Mouse (Mus musculus) heart, embryonic 14.5 days (tissue): Measurements from ENCODE around the gene Rhou. TPM values are rescaled to one million over a fixed set of nuclear protein-coding genes. Genes with fewer than 3 reads are reported as not detected.

Experiments used
- ATAC-seq: fragments of 200-750 bp; cut with Nextera tagmentation; 2 replicates; pipeline ENCODE4 v1.8.0; 2017; ENCODE audit warnings: low read depth, moderate TSS enrichment; ENCODE audit not compliant: insufficient number of reproducible peaks, insufficient read depth, low FRiP score
- H3K27ac ChIP-seq, 2 experiments: fragments of 200-500 bp in 1 of 2; fragments of 300-500 bp in 1 of 2; sonication (generic) in 1 of 2; replicated peaks in 1 of 2; 2 replicates each; pipeline ENCODE4 v1.5.1; 2012 to 2014; ENCODE audit warnings: low read depth in 2 of 2, low read length in 2 of 2, control low read depth in 1 of 2, mild to moderate bottlenecking in 1 of 2, mixed read lengths in 1 of 2; ENCODE audit not compliant: control insufficient read depth in 1 of 2, insufficient read depth in 1 of 2
- H3K27me3 ChIP-seq: fragments of 300-500 bp; sonication (generic); 2 replicates; pipeline ENCODE4 v1.6.1; 2014; ENCODE audit warnings: mild to moderate bottlenecking, low read length, control low read depth; ENCODE audit not compliant: control insufficient read depth, insufficient read depth
- H3K36me3 ChIP-seq: fragments of 300-500 bp; sonication (generic); 2 replicates; pipeline ENCODE4 v1.6.1; 2014; ENCODE audit warnings: mild to moderate bottlenecking, control low read depth, low read length, mixed read lengths; ENCODE audit not compliant: control insufficient read depth, insufficient read depth
- H3K4me1 ChIP-seq, 2 experiments: fragments of 200-500 bp in 1 of 2; fragments of 300-500 bp in 1 of 2; sonication (generic) in 1 of 2; 2 replicates each; pipeline ENCODE4 v1.6.1; 2012 to 2014; ENCODE audit warnings: low read length in 2 of 2, control low read depth in 1 of 2, mixed read lengths in 1 of 2; ENCODE audit not compliant: control insufficient read depth in 2 of 2, insufficient read depth in 2 of 2
- H3K4me2 ChIP-seq: fragments of 300-500 bp; sonication (generic); 2 replicates; pipeline ENCODE4 v1.6.1; 2014; ENCODE audit warnings: mild to moderate bottlenecking, low read length
- H3K4me3 ChIP-seq, 2 experiments: fragments of 200-500 bp in 1 of 2; fragments of 300-500 bp in 1 of 2; sonication (generic) in 1 of 2; 2 replicates each; pipeline ENCODE4 v1.5.1; 2012 to 2014; ENCODE audit warnings: low read length in 2 of 2, mild to moderate bottlenecking in 2 of 2, control low read depth in 1 of 2, low read depth in 1 of 2, moderate library complexity in 1 of 2; ENCODE audit not compliant: control insufficient read depth in 1 of 2, insufficient read depth in 1 of 2
- H3K9ac ChIP-seq: fragments of 300-500 bp; sonication (generic); 2 replicates; pipeline ENCODE4 v1.6.1; 2014; ENCODE audit warnings: mild to moderate bottlenecking, low read length
- H3K9me3 ChIP-seq: fragments of 300-500 bp; sonication (generic); 2 replicates; pipeline ENCODE4 v1.6.1; 2016; ENCODE audit warnings: low read length, control low read depth; ENCODE audit not compliant: control insufficient read depth
- WGBS: fragments of 180-500 bp; shearing (Covaris S2); extraction: QIAGEN DNeasy Blood & Tissue Kit; methylation state at CpG from one replicate; pipeline ENCODE4 v1.1.7; 2014; 5-methylcytosine and 5-hydroxymethylcytosine counted together
- polyA plus RNA-seq: library from polyadenylated mRNA; unstranded; fragments of >200 nt; fragmentation: Nextera tagmentation; extraction: Ambion mirVana; gene quantifications from 2 replicates; pipeline ENCODE4 v1.2.1, GENCODE M21; 2014

The Rhou gene
- polyA plus RNA-seq, 1 experiment from 2014 or later: 10.0 TPM

GRCm38 (mm10) chr8:123634395-123635131 is 19.2 kb upstream of the Rhou start:
- Histone ChIP-seq H3K27ac (peak overlapping the region in 1 of 2 experiments; percentile 55; a peak in 1 of 4 replicates), H3K27me3 (peaks cover 3% of the 10 kb centered on the region; the same call in 1 of the 2 replicates), H3K9ac (no peak overlapping the region), H3K4me1 (peaks cover 0 to 13% of the 10 kb centered on the region in 2 experiments; a peak in 3 of 4 replicates), H3K9me3 (no peaks in the 10 kb centered on the region), H3K36me3 (no peaks in the 10 kb centered on the region), H3K4me2 (no peak overlapping the region), H3K4me3 (no peak overlapping the region)
- WGBS: 28% methylated on average over 3 of the region's 3 CpGs
- ATAC-seq: no peak

- no peak for ATAC-seq
- H3K9ac ChIP-seq: no peak overlapping the region
- H3K4me3 ChIP-seq: no peak overlapping the region
- H3K9me3 ChIP-seq: no peaks in the 10 kb centered on the region
- peaks cover 0 to 13% of the 10 kb centered on the region in 2 experiments; a peak in 2 of 4 replicates for H3K4me1 ChIP-seq
- no peak overlapping the region for H3K27ac ChIP-seq
- no peak overlapping the region for H3K4me2 ChIP-seq
- H3K36me3 ChIP-seq: no peaks in the 10 kb centered on the region
- 70% methylated on average over 11 of the region's 11 CpGs for WGBS
- no peaks in the 10 kb centered on the region for H3K27me3 ChIP-seq
These were observed 18.1 kb upstream of the Rhou start for GRCm38 (mm10) chr8:123635671-123636070.

DNA sequence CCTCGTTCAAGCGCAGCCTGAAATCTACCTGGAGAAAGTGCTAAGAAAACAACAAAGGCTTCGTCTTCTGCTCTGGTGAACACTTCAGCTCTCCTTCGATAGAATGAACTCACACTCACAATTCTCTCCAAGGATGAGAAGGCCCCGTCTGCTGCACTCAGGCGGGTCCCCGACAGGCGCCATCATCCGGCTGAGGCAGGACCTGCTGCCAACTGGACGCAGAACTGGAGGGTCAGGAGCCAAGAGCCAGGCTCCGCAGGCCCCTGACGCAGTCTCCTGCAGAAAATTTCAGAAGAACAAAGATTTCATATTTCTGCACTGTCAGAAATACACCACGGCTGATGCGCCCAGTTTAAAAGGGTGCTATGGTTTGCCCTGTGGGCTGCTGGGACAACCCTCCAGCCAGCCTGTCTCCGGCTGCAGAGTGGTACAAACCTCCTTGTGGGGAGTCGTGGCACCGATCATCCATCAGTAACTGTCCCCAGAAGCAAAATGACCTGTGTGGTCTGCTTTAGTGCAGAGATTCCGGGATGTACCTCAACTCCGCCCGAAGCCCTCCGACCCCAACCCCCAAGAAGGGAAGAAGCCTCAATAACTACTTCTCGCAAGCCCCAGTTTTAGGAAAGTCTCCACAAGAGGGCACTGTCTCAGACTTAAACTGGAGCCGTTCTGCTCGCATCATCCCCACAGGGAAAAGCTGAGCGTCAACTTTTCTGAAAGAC is 10.2 kb upstream of the Rhou start:
- peak overlapping the region; percentile 22 to 33 for H3K4me3 ChIP-seq
- peak overlapping the region; percentile 61 for H3K4me2 ChIP-seq
- 0 out of 2 replicates have a peak overlapping the region, but pooled peaks have one; percentile 34 for H3K9ac ChIP-seq
- no peaks in the 10 kb centered on the region; the same call in 1 of the 2 replicates for H3K27me3 ChIP-seq
- no peaks in the 10 kb centered on the region for H3K36me3 ChIP-seq
- peaks cover 0 to 2% of the 10 kb centered on the region in 2 experiments; a peak in 1 of 4 replicates for H3K4me1 ChIP-seq
- 20% methylated on average over 25 of the region's 25 CpGs for WGBS
- no peaks in the 10 kb centered on the region for H3K9me3 ChIP-seq
- ATAC-seq: no peak
- H3K27ac ChIP-seq: no peak overlapping the region

GRCm38 (mm10) chr8:123645229-123645628 is 8.5 kb upstream of the Rhou start:
- no peak overlapping the region for H3K4me2 ChIP-seq
- peaks cover 0 to 2% of the 10 kb centered on the region in 2 experiments; a peak in 1 of 4 replicates for H3K4me1 ChIP-seq
- H3K4me3 ChIP-seq: no peak overlapping the region
- no peaks in the 10 kb centered on the region; the same call in 1 of the 2 replicates for H3K27me3 ChIP-seq
- no peaks in the 10 kb centered on the region for H3K36me3 ChIP-seq
- no peak overlapping the region for H3K27ac ChIP-seq
- no peak overlapping the region for H3K9ac ChIP-seq
- WGBS: 70% methylated on average over 9 of the region's 9 CpGs
- ATAC-seq: no peak
- no peaks in the 10 kb centered on the region for H3K9me3 ChIP-seq

DNA sequence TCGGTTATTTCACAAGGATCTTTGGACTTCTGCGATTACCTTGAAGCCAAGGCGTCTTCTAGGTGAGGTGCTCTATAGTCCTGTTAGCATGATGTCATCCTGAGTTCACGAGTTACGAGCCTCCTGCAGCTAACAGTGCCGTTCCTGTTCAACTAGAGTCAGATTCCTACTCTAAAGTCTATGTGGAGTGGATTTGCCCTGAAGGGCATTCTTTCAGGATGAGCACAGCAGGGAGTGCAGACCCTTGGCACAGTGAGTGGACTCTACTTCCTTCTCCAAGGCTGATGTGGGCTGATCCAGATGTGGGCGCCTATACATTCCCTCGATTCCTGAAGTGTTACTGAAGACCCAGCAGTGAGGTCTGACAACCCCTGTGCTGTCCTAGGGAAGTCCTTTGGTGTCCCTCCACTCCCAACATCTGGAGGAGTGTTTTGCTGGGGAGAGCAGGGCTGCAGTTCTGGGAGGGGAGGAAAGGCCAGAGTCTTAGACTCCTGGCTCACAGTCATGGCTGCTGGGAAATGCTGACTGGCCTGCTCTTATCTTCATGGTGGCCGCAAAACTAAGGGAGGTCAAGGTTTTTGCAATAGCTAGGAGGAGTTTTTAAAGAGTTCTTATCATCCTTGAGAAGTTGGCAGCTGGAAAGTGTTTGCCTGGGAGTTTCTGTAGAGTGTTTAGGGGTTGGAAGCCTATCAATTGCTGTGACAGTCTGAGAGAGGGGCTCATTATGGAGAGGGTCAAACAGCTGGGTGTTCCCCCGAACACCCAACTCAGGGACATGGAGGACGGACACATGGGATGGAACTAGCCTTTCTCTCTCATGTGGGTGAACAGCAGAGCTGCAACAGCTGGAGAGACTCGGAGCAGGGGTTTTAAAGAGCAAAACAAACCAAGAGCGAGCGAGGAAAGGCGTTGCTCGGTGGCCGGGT is 5.2 kb upstream of the Rhou start:
- Histone ChIP-seq H3K9me3 (no peaks in the 10 kb centered on the region), H3K4me2 (no peak overlapping the region), H3K27ac (peak overlapping the region; percentile 42 to 50), H3K27me3 (no peaks in the 10 kb centered on the region), H3K4me1 (peaks cover 7 to 8% of the 10 kb centered on the region in 2 experiments; a peak in 3 of 4 replicates), H3K36me3 (no peaks in the 10 kb centered on the region), H3K9ac (no peak overlapping the region), H3K4me3 (no peak overlapping the region)
- 57% methylated on average over 17 of the region's 17 CpGs for WGBS
- ATAC-seq: 0 out of 2 replicates have a peak, but pooled peaks have one; percentile 31

GRCm38 (mm10) chr8:123649483-123649882 is 4.2 kb upstream of the Rhou start:
- H3K4me3 ChIP-seq: no peak overlapping the region
- no peak overlapping the region for H3K9ac ChIP-seq
- 86% methylated on average over 12 of the region's 12 CpGs for WGBS
- H3K4me1 ChIP-seq: peaks cover 6 to 8% of the 10 kb centered on the region in 2 experiments; a peak in 3 of 4 replicates
- H3K27me3 ChIP-seq: no peaks in the 10 kb centered on the region
- no peak overlapping the region for H3K4me2 ChIP-seq
- H3K9me3 ChIP-seq: no peaks in the 10 kb centered on the region
- H3K36me3 ChIP-seq: no peaks in the 10 kb centered on the region
- H3K27ac ChIP-seq: no peak overlapping the region
- no peak for ATAC-seq
